Mouse (Mus musculus) forebrain, embryonic 14.5 days (tissue): ENCODE data around the gene Mex3d. TPM values are rescaled to one million over a fixed set of nuclear protein-coding genes. Genes with fewer than 3 reads are reported as not detected.
"Not testable (repeated sequence)": the region's sequence is repeated elsewhere in the genome, so short reads cannot be mapped to it uniquely, and the experiment has no call there.

ENCODE experiments used
- ATAC-seq: fragments of 200-750 bp; cut with Nextera tagmentation; 2 replicates; pipeline ENCODE4 v1.8.0; 2017; ENCODE audit warnings: mild to moderate bottlenecking, moderate library complexity
- DNase-seq: peaks from one replicate; pipeline ENCODE4 v3.0.0-alpha.2; 2015; ENCODE audit warnings: low spot score
- H3K27ac ChIP-seq: fragments of 300-500 bp; sonication (generic); 2 replicates; pipeline ENCODE4 v1.5.1; 2014; ENCODE audit warnings: low read depth, mild to moderate bottlenecking, control low read depth, low read length, moderate library complexity
- H3K27me3 ChIP-seq: fragments of 300-500 bp; sonication (generic); replicated peaks from 2 replicates; pipeline ENCODE4 v1.6.1; 2014; ENCODE audit warnings: low read length, control low read depth, mixed read lengths; ENCODE audit not compliant: control insufficient read depth, insufficient read depth
- H3K36me3 ChIP-seq: fragments of 300-500 bp; sonication (generic); 2 replicates; pipeline ENCODE4 v1.6.1; 2014; ENCODE audit warnings: low read length, control low read depth; ENCODE audit not compliant: control insufficient read depth, insufficient read depth
- H3K4me1 ChIP-seq: fragments of 300-500 bp; sonication (generic); 2 replicates; pipeline ENCODE4 v1.6.1; 2014; ENCODE audit warnings: antibody characterized with exemption, low read length, control low read depth; ENCODE audit not compliant: control insufficient read depth, insufficient read depth
- H3K4me2 ChIP-seq: fragments of 300-500 bp; sonication (generic); 2 replicates; pipeline ENCODE4 v1.6.1; 2014; ENCODE audit warnings: mild to moderate bottlenecking, control low read depth, low read length
- H3K4me3 ChIP-seq: fragments of 300-500 bp; sonication (generic); 2 replicates; pipeline ENCODE4 v1.5.1; 2014; ENCODE audit warnings: low read depth, low read length, control low read depth
- H3K9ac ChIP-seq: fragments of 300-500 bp; sonication (generic); 2 replicates; pipeline ENCODE4 v1.6.1; 2014; ENCODE audit warnings: mild to moderate bottlenecking, low read length, control low read depth, moderate library complexity
- H3K9me3 ChIP-seq: fragments of 300-500 bp; sonication (generic); replicated peaks from 2 replicates; pipeline ENCODE4 v1.6.1; 2016; ENCODE audit warnings: low read length, control low read depth, mixed read lengths; ENCODE audit not compliant: control insufficient read depth
- WGBS: fragments of 180-500 bp; shearing (Covaris S2); extraction: QIAGEN DNeasy Blood & Tissue Kit; methylation state at CpG from one replicate; pipeline ENCODE4 v1.1.7; 2014; 5-methylcytosine and 5-hydroxymethylcytosine counted together
- polyA plus RNA-seq: library from polyadenylated mRNA; unstranded; fragments of >200 nt; fragmentation: Nextera tagmentation; extraction: Ambion mirVana; gene quantifications from 2 replicates; pipeline ENCODE4 v1.2.1, GENCODE M21; 2014

Mex3d gene
- polyA plus RNA-seq, 1 experiment from 2014 or later: 17.8 TPM

- no peak overlapping the region for H3K4me3 ChIP-seq
- no peak overlapping the region for H3K9ac ChIP-seq
Observed at GRCm38 (mm10) chr10:80347514-80347967, 39.9 kb downstream of the Mex3d start.

DNA sequence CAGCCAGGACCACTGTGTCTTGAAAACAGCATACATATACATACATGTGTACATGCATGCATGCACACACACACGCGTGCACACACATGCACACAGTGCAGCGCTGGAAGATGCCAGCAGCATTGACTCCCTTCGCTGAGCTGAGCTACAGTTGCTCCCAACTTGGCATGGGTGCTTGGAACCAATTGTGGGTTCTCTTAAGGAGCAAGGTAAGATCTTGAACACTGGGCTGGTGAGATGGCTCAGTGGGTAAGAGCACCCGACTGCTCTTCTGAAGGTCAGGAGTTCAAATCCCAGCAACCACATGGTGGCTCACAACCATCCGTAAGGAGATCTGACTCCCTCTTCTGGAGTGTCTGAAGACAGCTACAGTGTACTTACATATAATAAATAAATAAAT lies 41.5 kb downstream of the Mex3d start:
- not testable (repeated sequence) for H3K27ac ChIP-seq

More at GRCm38 (mm10) chr10:80347514-80347967, 39.9 kb downstream of the Mex3d start:
- WGBS: 13% methylated on average over 17 of the region's 17 CpGs
- H3K4me2 ChIP-seq: no peak overlapping the region
- no peaks in the 10 kb centered on the region for H3K9me3 ChIP-seq
- H3K4me1 ChIP-seq: peaks cover 3% of the 10 kb centered on the region; the same call in 1 of the 2 replicates
- no peak for DNase-seq
- no peak overlapping the region for H3K27ac ChIP-seq
- no peak for ATAC-seq
- peaks cover 85% of the 10 kb centered on the region for H3K27me3 ChIP-seq
- no peaks in the 10 kb centered on the region for H3K36me3 ChIP-seq

GRCm38 (mm10) chr10:80345122-80345521 lies 42.3 kb downstream of the Mex3d start:
- DNase-seq (no peak), ATAC-seq (no peak)
- 1% methylated on average over 14 of the region's 16 CpGs for WGBS
- Histone ChIP-seq H3K27me3 (peaks cover 91% of the 10 kb centered on the region), H3K9ac (no peak overlapping the region), H3K4me3 (no peak overlapping the region), H3K4me1 (peaks cover 3% of the 10 kb centered on the region; the same call in 1 of the 2 replicates), H3K9me3 (no peaks in the 10 kb centered on the region), H3K36me3 (no peaks in the 10 kb centered on the region), H3K27ac (no peak overlapping the region), H3K4me2 (no peak overlapping the region)

More for the DNA sequence above, 41.5 kb downstream of the Mex3d start:
- not testable (repeated sequence) for H3K36me3 ChIP-seq, H3K4me2 ChIP-seq, ATAC-seq, H3K4me1 ChIP-seq, H3K9me3 ChIP-seq, H3K9ac ChIP-seq, DNase-seq, H3K4me3 ChIP-seq
- 78% methylated on average over 5 of the region's 6 CpGs for WGBS
- H3K27me3 ChIP-seq: peaks cover 90% of the 10 kb centered on the region

- no peak overlapping the region for H3K27ac ChIP-seq
- H3K36me3 ChIP-seq: no peaks in the 10 kb centered on the region
- H3K9ac ChIP-seq: no peak overlapping the region
- ATAC-seq (no peak), DNase-seq (no peak)
- no peaks in the 10 kb centered on the region for H3K9me3 ChIP-seq
- no peak overlapping the region for H3K4me3 ChIP-seq
- 47% methylated on average over 9 of the region's 9 CpGs for WGBS
- H3K4me2 ChIP-seq: no peak overlapping the region
- H3K4me1 ChIP-seq: peaks cover 3% of the 10 kb centered on the region; the same call in 1 of the 2 replicates
- H3K27me3 ChIP-seq: peaks cover 84% of the 10 kb centered on the region
Observed at GRCm38 (mm10) chr10:80344131-80344661, 43.3 kb downstream of the Mex3d start.

GRCm38 (mm10) chr10:80343425-80343895 lies 44.0 kb downstream of the Mex3d start:
- ATAC-seq (no peak; the same call in 1 of the 2 replicates), DNase-seq (no peak)
- Histone ChIP-seq H3K9me3 (no peaks in the 10 kb centered on the region), H3K36me3 (no peaks in the 10 kb centered on the region), H3K27ac (no peak overlapping the region), H3K4me3 (peak overlapping the region; percentile 24), H3K9ac (no peak overlapping the region), H3K4me2 (peak overlapping the region; percentile 50), H3K27me3 (peaks cover 76% of the 10 kb centered on the region), H3K4me1 (peaks cover 3% of the 10 kb centered on the region; the same call in 1 of the 2 replicates)
- WGBS: 27% methylated on average over 13 of the region's 13 CpGs

DNA sequence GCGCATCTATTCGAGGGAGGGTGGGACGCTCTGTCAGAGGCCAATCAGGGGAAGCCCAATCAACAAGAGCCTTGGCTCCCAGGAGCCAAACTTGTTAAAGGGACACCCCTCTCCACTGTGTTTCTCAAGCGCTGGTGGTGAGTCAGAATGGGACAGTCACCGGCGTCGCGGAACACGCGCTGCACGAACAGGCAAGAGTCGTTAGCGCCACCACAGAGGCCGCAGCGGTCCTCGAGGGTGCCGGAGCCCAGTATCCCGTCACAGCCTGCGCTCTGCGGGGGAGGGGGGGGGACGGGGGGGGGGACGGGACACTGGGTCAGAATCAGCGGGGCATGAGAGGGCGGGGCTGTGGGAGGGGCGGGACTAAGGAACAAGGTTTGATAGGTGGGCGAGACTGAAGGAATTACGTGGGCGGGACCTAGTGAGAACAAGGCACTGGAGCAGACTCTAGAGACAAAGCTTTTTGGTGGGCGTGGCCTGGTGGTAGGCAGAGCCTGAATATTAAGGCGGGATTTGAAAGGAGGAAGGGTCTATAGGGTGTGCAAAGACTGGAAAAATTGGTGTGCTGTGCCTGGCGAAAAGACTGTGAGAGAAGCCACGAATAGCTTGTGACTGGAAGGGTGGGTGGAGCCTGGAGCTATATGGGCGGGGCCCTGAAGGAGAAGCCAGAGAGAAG lies 44.6 kb downstream of the Mex3d start:
- Histone ChIP-seq H3K27ac (no peak overlapping the region), H3K36me3 (no peaks in the 10 kb centered on the region), H3K4me1 (peaks cover 3% of the 10 kb centered on the region; the same call in 1 of the 2 replicates), H3K4me3 (peak overlapping the region; percentile 24), H3K4me2 (peak overlapping the region; percentile 50), H3K27me3 (peaks cover 71% of the 10 kb centered on the region), H3K9me3 (no peaks in the 10 kb centered on the region), H3K9ac (0 out of 2 replicates have a peak overlapping the region, but pooled peaks have one; percentile 29)
- ATAC-seq (peak; percentile 67), DNase-seq (peak; percentile 84)
- under 1% methylated on average over 33 of the region's 33 CpGs for WGBS

DNA sequence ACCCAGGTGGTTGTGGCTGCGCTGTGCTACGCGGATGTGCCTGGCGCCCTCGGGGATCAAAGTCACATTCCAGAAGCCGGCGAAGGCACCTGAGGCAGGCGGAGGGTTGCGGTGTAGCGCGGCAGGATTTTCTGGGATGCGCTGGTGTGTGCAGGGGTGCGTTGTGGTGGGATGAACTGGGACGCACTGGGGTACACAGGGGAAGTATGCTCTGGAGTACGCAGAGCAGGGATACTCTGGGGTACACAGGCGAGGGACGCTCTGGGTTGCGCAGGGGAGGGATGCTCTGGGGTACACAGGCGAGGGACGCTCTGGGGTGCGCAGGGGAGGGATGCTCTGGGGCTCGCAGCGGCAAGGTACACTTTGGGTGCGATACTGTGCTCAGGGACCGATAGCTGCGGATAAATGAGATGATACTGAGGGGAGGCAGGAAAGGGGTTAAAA lies 45.1 kb downstream of the Mex3d start:
- Histone ChIP-seq H3K27ac (no peak overlapping the region), H3K4me3 (peak overlapping the region; percentile 24), H3K4me2 (peak overlapping the region; percentile 50), H3K9ac (no peak overlapping the region), H3K27me3 (peaks cover 65% of the 10 kb centered on the region), H3K4me1 (peaks cover 3% of the 10 kb centered on the region; the same call in 1 of the 2 replicates), H3K36me3 (no peaks in the 10 kb centered on the region), H3K9me3 (no peaks in the 10 kb centered on the region)
- no peak for DNase-seq
- peak; percentile 4; the same call in 1 of the 2 replicates for ATAC-seq
- 2% methylated on average over 26 of the region's 26 CpGs for WGBS

DNA sequence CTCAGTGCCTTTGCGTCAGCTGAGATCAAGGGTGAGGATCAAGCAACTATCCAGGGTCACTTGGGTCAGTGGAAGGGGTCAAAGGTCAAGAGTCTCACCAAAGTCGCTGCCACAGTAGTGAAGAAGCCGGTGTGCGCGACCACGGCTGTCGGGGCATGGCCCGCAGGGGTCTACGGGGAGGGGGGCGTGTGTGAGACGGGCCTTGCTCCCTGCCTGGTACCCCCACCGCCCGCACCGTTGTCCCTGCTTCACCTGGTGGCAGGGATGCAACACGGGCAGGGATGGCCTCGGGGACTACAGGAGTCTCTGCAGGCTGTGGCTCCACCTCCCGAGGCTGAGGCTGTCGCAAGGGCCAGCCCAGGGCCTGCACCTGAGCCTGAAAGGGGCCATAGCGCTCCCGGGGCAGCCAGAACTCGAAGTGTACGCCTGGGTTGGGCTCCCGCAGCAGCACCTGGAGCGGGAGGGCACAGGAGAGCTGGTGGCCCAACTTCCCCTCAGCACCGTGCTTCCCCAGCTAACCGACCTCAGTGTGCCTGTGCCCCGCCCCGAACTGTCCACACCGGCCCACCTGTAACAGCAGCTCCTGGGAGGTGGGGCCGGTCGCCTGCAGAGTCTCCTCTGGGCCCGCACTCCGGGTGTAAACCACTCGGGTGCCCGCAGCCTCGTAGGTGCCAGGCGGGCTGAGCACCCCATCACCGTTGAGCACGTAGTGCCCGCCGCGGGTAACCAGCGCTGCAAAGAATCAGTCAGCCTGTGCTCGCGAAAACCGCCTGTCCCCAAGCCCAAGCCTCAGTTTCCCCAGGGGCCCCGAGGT lies 45.8 kb downstream of the Mex3d start:
- no peak overlapping the region for H3K27ac ChIP-seq
- peak overlapping the region; percentile 24 for H3K4me3 ChIP-seq
- DNase-seq: no peak
- H3K27me3 ChIP-seq: peaks cover 61% of the 10 kb centered on the region
- ATAC-seq: peak; percentile 6; the same call in 1 of the 2 replicates
- no peaks in the 10 kb centered on the region for H3K9me3 ChIP-seq
- peak overlapping the region; percentile 50; the same call in 1 of the 2 replicates for H3K4me2 ChIP-seq
- no peak overlapping the region for H3K9ac ChIP-seq
- H3K4me1 ChIP-seq: peaks cover 3% of the 10 kb centered on the region; the same call in 1 of the 2 replicates
- no peaks in the 10 kb centered on the region for H3K36me3 ChIP-seq
- 3% methylated on average over 41 of the region's 47 CpGs for WGBS
